Mouse (Mus musculus) liver, embryonic 15.5 days (tissue): Measurements from ENCODE around the gene Cd160. TPM values are rescaled to one million over a fixed set of nuclear protein-coding genes. Genes with fewer than 3 reads are reported as not detected.

Experiments
- ATAC-seq: fragments of 200-750 bp; cut with Nextera tagmentation; 2 replicates; pipeline ENCODE4 v1.8.0; 2017; ENCODE audit warnings: moderate number of reproducible peaks, mild to moderate bottlenecking, moderate library complexity; ENCODE audit not compliant: insufficient read depth
- H3K27ac ChIP-seq: fragments of 300-500 bp; sonication (generic); replicated peaks from 2 replicates; pipeline ENCODE4 v1.5.1; 2015; ENCODE audit warnings: mild to moderate bottlenecking, inconsistent platforms
- H3K27me3 ChIP-seq: fragments of 300-500 bp; sonication (generic); 2 replicates; pipeline ENCODE4 v1.6.1; 2015; ENCODE audit warnings: mild to moderate bottlenecking, inconsistent platforms
- H3K36me3 ChIP-seq: fragments of 300-500 bp; sonication (generic); replicated peaks from 2 replicates; pipeline ENCODE4 v1.6.1; 2015; ENCODE audit warnings: moderate library complexity, mild to moderate bottlenecking, inconsistent platforms
- H3K4me1 ChIP-seq: fragments of 300-500 bp; sonication (generic); replicated peaks from 2 replicates; pipeline ENCODE4 v1.6.1; 2015; ENCODE audit warnings: inconsistent platforms
- H3K4me2 ChIP-seq: fragments of 300-500 bp; sonication (generic); 2 replicates; pipeline ENCODE4 v1.6.1; 2015; ENCODE audit warnings: moderate library complexity, mild to moderate bottlenecking, inconsistent platforms
- H3K4me3 ChIP-seq: fragments of 300-500 bp; sonication (generic); replicated peaks from 2 replicates; pipeline ENCODE4 v1.5.1; 2015; ENCODE audit warnings: mild to moderate bottlenecking, inconsistent platforms
- H3K9ac ChIP-seq: fragments of 300-500 bp; sonication (generic); 2 replicates; pipeline ENCODE4 v1.6.1; 2015; ENCODE audit warnings: moderate library complexity, mild to moderate bottlenecking, inconsistent platforms
- H3K9me3 ChIP-seq: fragments of 300-500 bp; sonication (generic); replicated peaks from 2 replicates; pipeline ENCODE4 v1.6.1; 2016; ENCODE audit warnings: inconsistent platforms
- WGBS: fragments of 180-500 bp; shearing (Covaris S2); methylation state at CpG from one replicate; pipeline ENCODE4 v1.1.7; 2015; ENCODE audit warnings: mixed read lengths; ENCODE audit not compliant: insufficient replicate concordance; 5-methylcytosine and 5-hydroxymethylcytosine counted together
- polyA plus RNA-seq: library from polyadenylated mRNA; unstranded; fragments of >200 nt; fragmentation: Nextera tagmentation; extraction: Ambion mirVana; gene quantifications from 2 replicates; pipeline ENCODE4 v1.2.1, GENCODE M21; 2015

Gene Cd160
- polyA plus RNA-seq, 1 experiment from 2014 or later, result 0.30 TPM

DNA sequence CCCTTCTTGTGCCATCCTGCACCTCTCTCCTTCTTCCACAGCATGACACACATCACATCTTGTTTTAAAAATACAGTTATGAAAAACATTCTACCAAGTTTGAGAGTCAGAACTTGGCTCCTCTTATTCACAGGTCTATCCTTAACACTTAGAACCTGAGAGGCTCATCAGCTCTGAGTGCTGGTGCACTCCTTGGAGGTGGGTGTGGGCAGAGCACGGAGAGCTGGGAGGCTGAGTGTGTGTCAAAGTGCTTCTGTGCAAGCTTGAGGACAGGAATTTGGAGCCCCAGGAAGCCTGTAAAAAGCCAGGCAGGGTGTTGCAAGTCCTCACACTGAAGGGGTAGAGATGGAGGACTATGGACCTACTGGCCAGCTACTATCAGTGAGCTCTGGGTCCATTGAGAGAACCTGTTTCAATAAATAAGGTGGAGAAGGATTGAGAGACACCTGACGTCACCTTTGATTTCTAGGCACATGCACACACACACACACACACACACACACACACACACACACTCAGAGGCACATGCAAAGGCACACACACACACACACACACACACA is 20.1 kb upstream of the Cd160 start:
- ATAC-seq, result peak; percentile 22; the same call in 1 of the 2 replicates
- no peak overlapping the region for H3K27ac ChIP-seq
- no peaks in the 10 kb centered on the region for H3K27me3 ChIP-seq
- peaks cover 28% of the 10 kb centered on the region for H3K4me1 ChIP-seq
- no peaks in the 10 kb centered on the region for H3K9me3 ChIP-seq
- 63% methylated on average over 2 of the region's 2 CpGs for WGBS
- H3K4me2 ChIP-seq, result no peak overlapping the region
- H3K9ac ChIP-seq, result no peak overlapping the region
- no peak overlapping the region for H3K4me3 ChIP-seq
- no peaks in the 10 kb centered on the region for H3K36me3 ChIP-seq

DNA sequence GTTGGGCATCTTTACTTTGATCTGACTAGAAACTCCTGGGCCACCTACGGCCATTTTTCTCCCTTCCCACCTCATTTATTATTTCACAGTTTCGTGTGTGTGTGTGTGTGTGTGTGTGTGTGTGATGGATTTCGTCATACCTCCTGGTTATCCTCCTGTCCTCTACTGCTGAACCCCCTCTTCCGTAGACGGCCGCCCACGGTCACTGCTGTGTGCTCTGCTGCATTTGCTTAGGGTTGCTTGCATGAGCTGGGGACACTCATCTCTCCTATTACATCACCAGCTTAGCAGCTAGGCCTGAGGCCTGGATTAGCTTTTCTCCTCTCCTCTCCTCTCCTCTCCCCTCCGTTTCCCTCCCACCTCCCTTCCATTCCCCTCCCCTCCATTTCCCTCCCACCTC is 19.3 kb upstream of the Cd160 start:
- no peaks in the 10 kb centered on the region for H3K9me3 ChIP-seq
- no peak overlapping the region for H3K9ac ChIP-seq
- no peaks in the 10 kb centered on the region for H3K36me3 ChIP-seq
- H3K27ac ChIP-seq, result no peak overlapping the region; the same call in 1 of the 2 replicates
- ATAC-seq, result peak; percentile 69
- H3K4me1 ChIP-seq, result peaks cover 28% of the 10 kb centered on the region
- no peak overlapping the region for H3K4me2 ChIP-seq
- no peak overlapping the region for H3K4me3 ChIP-seq
- H3K27me3 ChIP-seq, result no peaks in the 10 kb centered on the region
- WGBS, result 57% methylated on average over 7 of the region's 8 CpGs

- Histone ChIP-seq H3K9me3 (no peaks in the 10 kb centered on the region), H3K4me1 (peaks cover 28% of the 10 kb centered on the region), H3K27me3 (no peaks in the 10 kb centered on the region), H3K9ac (no peak overlapping the region), H3K36me3 (no peaks in the 10 kb centered on the region), H3K4me3 (no peak overlapping the region), H3K27ac (no peak overlapping the region), H3K4me2 (no peak overlapping the region)
- no peak for ATAC-seq
- WGBS, result 7% methylated on average over 6 of the region's 6 CpGs
Measured at GRCm38 (mm10) chr3:96847661-96848060, 18.5 kb upstream of the Cd160 start.

DNA sequence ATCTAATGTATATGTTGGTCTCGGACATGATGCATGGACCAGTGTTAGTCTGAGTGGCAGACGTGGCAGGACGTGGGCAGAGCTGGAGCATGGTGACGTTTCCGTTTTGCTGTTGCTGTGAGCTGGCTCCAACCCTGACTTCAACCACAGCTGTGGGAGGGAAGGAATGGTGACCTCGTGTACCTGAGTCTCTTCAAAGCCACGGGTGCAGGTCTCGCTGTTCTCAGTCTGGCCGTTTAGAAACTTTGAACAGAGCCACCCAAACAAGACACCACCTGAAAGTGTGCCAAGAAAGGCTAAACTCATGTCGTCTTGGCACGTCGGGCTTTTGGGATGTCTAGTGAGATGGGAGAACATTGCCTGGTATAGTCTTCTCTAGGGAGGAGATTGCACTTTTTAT is 17.8 kb upstream of the Cd160 start:
- Histone ChIP-seq H3K36me3 (no peaks in the 10 kb centered on the region), H3K4me3 (no peak overlapping the region), H3K27me3 (no peaks in the 10 kb centered on the region), H3K9me3 (no peaks in the 10 kb centered on the region), H3K27ac (no peak overlapping the region), H3K4me1 (peaks cover 28% of the 10 kb centered on the region), H3K4me2 (no peak overlapping the region), H3K9ac (no peak overlapping the region)
- 48% methylated on average over 12 of the region's 12 CpGs for WGBS
- ATAC-seq, result no peak

DNA sequence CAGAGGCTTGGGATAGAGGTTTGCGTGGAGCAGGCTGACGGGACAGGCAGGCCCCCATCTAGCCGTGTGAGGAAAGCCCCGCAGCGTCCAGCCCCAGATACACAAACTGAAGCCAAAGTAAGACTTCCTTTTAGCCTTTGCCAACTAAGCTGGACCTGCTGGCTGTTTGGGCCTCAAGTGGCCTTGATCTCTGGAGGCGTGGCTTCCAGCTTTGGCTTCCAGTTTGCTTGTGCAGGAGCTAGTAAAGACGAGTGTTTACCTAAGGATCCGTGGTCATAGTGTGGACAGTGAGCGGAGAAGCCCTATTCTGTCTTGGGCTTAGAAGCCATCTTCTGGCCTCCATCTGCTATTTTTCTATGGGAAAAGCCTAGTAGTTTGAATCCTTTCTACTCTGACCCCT is 16.7 kb upstream of the Cd160 start:
- Histone ChIP-seq H3K27me3 (no peaks in the 10 kb centered on the region), H3K9ac (no peak overlapping the region), H3K9me3 (no peaks in the 10 kb centered on the region), H3K27ac (no peak overlapping the region), H3K4me3 (no peak overlapping the region), H3K36me3 (no peaks in the 10 kb centered on the region), H3K4me2 (no peak overlapping the region), H3K4me1 (peaks cover 28% of the 10 kb centered on the region)
- no peak for ATAC-seq
- WGBS, result 63% methylated on average over 9 of the region's 9 CpGs

GRCm38 (mm10) chr3:96845191-96845590 is 16.0 kb upstream of the Cd160 start:
- Histone ChIP-seq H3K9me3 (no peaks in the 10 kb centered on the region), H3K9ac (no peak overlapping the region), H3K4me2 (no peak overlapping the region), H3K4me1 (peaks cover 28% of the 10 kb centered on the region), H3K36me3 (no peaks in the 10 kb centered on the region), H3K27ac (no peak overlapping the region), H3K27me3 (no peaks in the 10 kb centered on the region), H3K4me3 (no peak overlapping the region)
- ATAC-seq, result no peak
- WGBS, result 68% methylated on average over 6 of the region's 6 CpGs

GRCm38 (mm10) chr3:96838996-96839645 is 10.0 kb upstream of the Cd160 start:
- H3K4me2 ChIP-seq, result no peak overlapping the region
- WGBS, result 60% methylated on average over 7 of the region's 7 CpGs
- no peak overlapping the region for H3K27ac ChIP-seq
- no peaks in the 10 kb centered on the region for H3K4me1 ChIP-seq
- H3K4me3 ChIP-seq, result no peak overlapping the region
- H3K27me3 ChIP-seq, result no peaks in the 10 kb centered on the region
- ATAC-seq, result no peak
- no peaks in the 10 kb centered on the region for H3K36me3 ChIP-seq
- no peaks in the 10 kb centered on the region for H3K9me3 ChIP-seq
- H3K9ac ChIP-seq, result no peak overlapping the region

GRCm38 (mm10) chr3:96836414-96836813 is 7.3 kb upstream of the Cd160 start:
- Histone ChIP-seq H3K4me1 (no peaks in the 10 kb centered on the region), H3K36me3 (no peaks in the 10 kb centered on the region), H3K4me3 (no peak overlapping the region), H3K4me2 (no peak overlapping the region), H3K9me3 (no peaks in the 10 kb centered on the region), H3K27ac (no peak overlapping the region), H3K27me3 (no peaks in the 10 kb centered on the region), H3K9ac (no peak overlapping the region)
- ATAC-seq, result 0 out of 2 replicates have a peak, but pooled peaks have one; percentile 18
- WGBS, result 31% methylated on average over 2 of the region's 2 CpGs

- WGBS, result 63% methylated on average over 7 of the region's 7 CpGs
- H3K4me3 ChIP-seq, result no peak overlapping the region
- H3K27me3 ChIP-seq, result no peaks in the 10 kb centered on the region
- no peak overlapping the region for H3K4me2 ChIP-seq
- H3K4me1 ChIP-seq, result no peaks in the 10 kb centered on the region
- H3K36me3 ChIP-seq, result no peaks in the 10 kb centered on the region
- no peak for ATAC-seq
- H3K9ac ChIP-seq, result no peak overlapping the region
- H3K27ac ChIP-seq, result no peak overlapping the region
- H3K9me3 ChIP-seq, result no peaks in the 10 kb centered on the region
Measured at GRCm38 (mm10) chr3:96834587-96835348, 5.6 kb upstream of the Cd160 start.

DNA sequence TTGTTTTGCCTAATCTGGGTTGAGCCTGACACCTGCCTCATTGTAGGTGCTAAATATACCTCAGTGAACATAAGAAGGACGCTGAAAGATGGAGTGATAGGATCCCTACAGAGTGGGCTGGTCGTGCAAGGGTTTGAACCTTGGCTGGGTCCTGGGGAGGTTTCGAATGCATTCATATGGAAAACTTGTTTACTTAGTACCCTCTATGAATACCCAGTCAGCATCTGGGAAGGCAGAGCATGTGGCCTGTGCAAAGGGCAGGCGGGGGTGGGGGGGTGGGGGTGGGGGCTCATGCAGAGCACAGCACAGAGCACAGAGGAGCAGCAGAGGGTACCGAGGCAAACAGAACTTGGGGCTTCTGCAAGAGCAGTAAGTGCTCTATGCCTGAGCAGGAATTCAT is 3.8 kb upstream of the Cd160 start:
- no peak for ATAC-seq
- no peak overlapping the region for H3K27ac ChIP-seq
- H3K9me3 ChIP-seq, result no peaks in the 10 kb centered on the region
- no peak overlapping the region for H3K4me2 ChIP-seq
- no peak overlapping the region for H3K9ac ChIP-seq
- H3K4me3 ChIP-seq, result no peak overlapping the region
- 52% methylated on average over 5 of the region's 5 CpGs for WGBS
- H3K27me3 ChIP-seq, result no peaks in the 10 kb centered on the region
- H3K36me3 ChIP-seq, result no peaks in the 10 kb centered on the region
- no peaks in the 10 kb centered on the region for H3K4me1 ChIP-seq

GRCm38 (mm10) chr3:96829856-96830255 is 705 bp upstream of the Cd160 start:
- no peaks in the 10 kb centered on the region for H3K27me3 ChIP-seq
- WGBS, result 68% methylated on average over 10 of the region's 10 CpGs
- H3K9ac ChIP-seq, result no peak overlapping the region
- H3K36me3 ChIP-seq, result no peaks in the 10 kb centered on the region
- peak overlapping the region; percentile 39 for H3K4me3 ChIP-seq
- peak; percentile 49 for ATAC-seq
- peak overlapping the region; percentile 38 for H3K4me2 ChIP-seq
- H3K9me3 ChIP-seq, result no peaks in the 10 kb centered on the region
- no peaks in the 10 kb centered on the region for H3K4me1 ChIP-seq
- H3K27ac ChIP-seq, result no peak overlapping the region
